Mouse (Mus musculus): ENCODE results near the gene Sema7a.

DNA sequence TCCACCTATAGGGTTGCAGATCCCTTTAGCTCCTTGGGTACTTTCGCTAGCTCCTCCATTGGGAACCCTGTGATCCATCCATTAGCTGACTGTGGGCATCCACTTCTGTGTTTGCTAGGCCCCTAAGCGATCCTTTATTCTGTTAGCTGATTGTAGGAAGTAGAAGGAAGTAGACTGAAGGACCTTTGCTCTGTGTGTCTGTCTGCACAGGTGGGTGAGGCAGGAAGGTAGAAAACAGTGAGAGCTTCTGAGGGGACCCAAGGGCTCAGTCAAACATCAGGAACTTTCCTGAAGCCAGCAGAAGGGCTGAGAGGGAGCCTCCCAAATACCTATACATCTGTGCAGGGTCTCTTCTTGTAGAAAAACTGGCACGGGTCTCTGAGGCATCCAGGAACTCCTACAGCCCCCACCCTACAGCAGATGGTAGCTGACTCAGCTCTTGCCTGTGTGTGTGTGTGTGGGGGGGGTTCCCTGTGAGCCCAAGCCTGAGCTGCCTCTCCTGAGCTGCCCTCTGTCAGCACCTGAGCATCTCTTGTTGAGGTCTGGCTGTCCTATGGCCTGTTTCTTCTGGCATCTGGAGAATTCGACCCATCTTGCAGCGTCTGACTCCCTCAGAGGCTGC is 35.4 kb downstream of the Sema7a start:
- TF ChIP-seq RAD21 (IDR thresholded peaks at IDR 0.05; ENCODE audit: low read depth, low read length): no peak
- no peak for TF ChIP-seq POLR2A (IDR thresholded peaks at IDR 0.05; ENCODE audit: control insufficient read depth in 1 of 2, insufficient read depth in 1 of 2, low read depth in 1 of 2, low read length in 2 of 2, poor library complexity in 1 of 2)
- no peak for TF ChIP-seq HCFC1 (IDR thresholded peaks at IDR 0.05; ENCODE audit: low read depth, low read length)
- TF ChIP-seq EP300 (IDR thresholded peaks at IDR 0.05; ENCODE audit: low read depth in 1 of 2, low read length in 2 of 2): no peak
- TF ChIP-seq CHD2 (IDR thresholded peaks at IDR 0.05; ENCODE audit: low read length): no peak
- TF ChIP-seq CTCF (IDR thresholded peaks at IDR 0.05 in 2 of 3, conservative IDR thresholded peaks at IDR 0.05 in 1 of 3; ENCODE audit: control insufficient read depth in 1 of 3, insufficient read depth in 1 of 3, low read depth in 2 of 3, low read length in 3 of 3, poor library complexity in 1 of 3, severe bottlenecking in 1 of 3): no peak
- no peak for TF ChIP-seq BHLHE40 (IDR thresholded peaks at IDR 0.05; ENCODE audit: borderline replicate concordance, low read depth, low read length)

Data from MEL (cell line).